ENCODE assay signal across 13 mouse cellular contexts in the genomic region with DNA sequence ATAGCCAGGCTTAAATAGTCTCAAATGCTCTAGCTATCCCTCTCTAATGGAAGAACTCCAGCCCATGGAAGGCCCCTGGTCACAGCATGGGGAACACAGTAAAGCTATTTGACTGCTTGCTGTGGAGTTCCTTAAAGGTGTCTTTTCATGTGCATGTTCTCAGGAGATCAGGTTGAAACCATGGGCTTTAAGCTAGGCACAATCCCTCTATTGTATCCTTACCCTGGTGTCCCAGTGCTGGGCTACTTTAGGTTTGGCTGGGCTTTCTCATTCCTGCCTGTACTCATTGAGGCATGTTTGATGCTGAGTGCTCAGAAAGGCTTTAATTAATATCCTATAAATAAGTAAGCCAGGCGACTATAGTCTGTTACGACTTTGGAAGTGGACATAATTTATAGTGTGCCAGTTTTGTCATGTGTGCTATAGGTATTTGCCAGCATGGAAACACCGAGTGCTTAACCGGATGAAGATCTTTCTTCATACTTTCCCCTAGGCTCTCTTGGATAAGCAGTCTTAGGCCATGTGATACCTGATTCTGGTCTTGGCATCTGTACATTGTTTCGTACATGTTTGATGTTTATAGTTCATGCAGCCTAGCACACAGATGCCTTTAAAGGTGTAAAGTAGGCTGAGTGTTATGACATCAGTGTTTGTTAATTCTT.
"Had no signal": no experiment of that assay in that cellular context is flagged by ENCODE, and none has a peak within 500 bp of the region (broad histone marks: within the 10 kb centered on the region; RNA-seq: fewer than 3 reads in every experiment).

No protein-coding gene starts in this region.

- H3K9ac ChIP-seq: liver, embryonic 12.5 days; lung, embryonic 14.5 days; midbrain, embryonic 15.5 days; neural tube, embryonic 12.5 days had no signal

- ATAC-seq: liver, embryonic 12.5 days; midbrain, embryonic 15.5 days had no signal

- H3K4me1 ChIP-seq: liver, embryonic 12.5 days; megakaryocyte, embryonic 14.5 days; midbrain, embryonic 15.5 days; neural tube, embryonic 12.5 days had no signal

- H3K27me3 ChIP-seq: liver, embryonic 12.5 days; megakaryocyte, embryonic 14.5 days; midbrain, embryonic 15.5 days; neural tube, embryonic 12.5 days had no signal

- H3K27ac ChIP-seq: liver, embryonic 12.5 days; macrophage; midbrain, embryonic 15.5 days; neural tube, embryonic 12.5 days had no signal

- DNase-seq: kidney, adult 18-20 months; kidney, postnatal 14 days; left cerebral cortex, postnatal 4 days; lung, embryonic 14.5 days; lung, postnatal 10 days; thymus, adult 18-20 months; thymus, postnatal 14 days had no signal

- H3K4me3 ChIP-seq: liver, embryonic 12.5 days; megakaryocyte, embryonic 14.5 days; midbrain, embryonic 15.5 days; neural tube, embryonic 12.5 days had no signal

- H3K4me2 ChIP-seq: liver, embryonic 12.5 days; lung, embryonic 14.5 days; midbrain, embryonic 11.5 days; midbrain, embryonic 15.5 days; neural tube, embryonic 12.5 days had no signal

- H3K9me3 ChIP-seq: liver, embryonic 12.5 days; megakaryocyte, embryonic 14.5 days; midbrain, embryonic 15.5 days; neural tube, embryonic 12.5 days had no signal
